Mouse (Mus musculus) myocyte (in vitro differentiated cells): ENCODE data around the gene Pigb. TPM values are rescaled to one million over a fixed set of nuclear protein-coding genes. Genes with fewer than 3 reads are reported as not detected.

Source experiments
- H3K27me3 ChIP-seq: one replicate; pipeline ENCODE4 v1.6.1; 2011; ENCODE audit not compliant: control insufficient read depth, insufficient read depth, insufficient read length
- H3K36me3 ChIP-seq: one replicate; pipeline ENCODE4 v1.6.1; 2011; ENCODE audit not compliant: control insufficient read depth, insufficient read depth
- H3K4me2 ChIP-seq: one replicate; pipeline ENCODE4 v1.6.1; 2011; ENCODE audit warnings: low read depth, control low read depth
- H3K4me3 ChIP-seq: one replicate; pipeline ENCODE4 v1.5.1; 2011; ENCODE audit warnings: mild to moderate bottlenecking, control low read depth, moderate library complexity
- H3K79me2 ChIP-seq: one replicate; pipeline ENCODE4 v1.6.1; 2011; ENCODE audit not compliant: control insufficient read depth, insufficient read depth
- H3ac ChIP-seq: one replicate; pipeline ENCODE4 v1.6.1; 2011; ENCODE audit not compliant: control insufficient read depth, insufficient read length
- CEBPB ChIP-seq: IDR thresholded peaks from 2 replicates; pipeline ENCODE4 v1.6.1; 2011; ENCODE audit warnings: mild to moderate bottlenecking, moderate library complexity; ENCODE audit not compliant: poor library complexity, insufficient read depth, severe bottlenecking
- E2F4 ChIP-seq: IDR thresholded peaks from one replicate; pipeline ENCODE4 v1.6.1; 2011; ENCODE audit warnings: mild to moderate bottlenecking, control low read depth, moderate library complexity; ENCODE audit not compliant: insufficient read depth
- MAX ChIP-seq: IDR thresholded peaks from one replicate; pipeline ENCODE4 v1.6.1; 2011; ENCODE audit warnings: low read depth, mild to moderate bottlenecking, control low read depth
- MYOD1 ChIP-seq, 3 experiments: IDR thresholded peaks; one replicate each; pipeline ENCODE4 v1.6.1; 2011; ENCODE audit warnings: control low read depth in 2 of 3, low read depth in 2 of 3, mild to moderate bottlenecking in 2 of 3, moderate library complexity in 1 of 3; ENCODE audit not compliant: insufficient read length in 2 of 3, control insufficient read depth in 1 of 3
- MYOG ChIP-seq, 3 experiments: IDR thresholded peaks; one replicate each; pipeline ENCODE4 v1.6.1; 2011; ENCODE audit warnings: control low read depth in 2 of 3, low read depth in 2 of 3, mild to moderate bottlenecking in 2 of 3; ENCODE audit not compliant: insufficient read length in 2 of 3, control insufficient read depth in 1 of 3, insufficient read depth in 1 of 3
- POLR2A ChIP-seq: IDR thresholded peaks from one replicate; pipeline ENCODE4 v1.6.1; 2011; ENCODE audit warnings: low read depth, mild to moderate bottlenecking, control low read depth, moderate library complexity; ENCODE audit not compliant: insufficient read length
- POLR2AphosphoS2 ChIP-seq: IDR thresholded peaks from one replicate; pipeline ENCODE4 v1.6.1; 2011; ENCODE audit warnings: low read depth, control low read depth; ENCODE audit not compliant: insufficient read length
- REST ChIP-seq: IDR thresholded peaks from one replicate; pipeline ENCODE4 v1.6.1; 2011; ENCODE audit warnings: mild to moderate bottlenecking, control low read depth, moderate library complexity; ENCODE audit not compliant: insufficient read depth, insufficient read length
- SRF ChIP-seq: IDR thresholded peaks from one replicate; pipeline ENCODE4 v1.6.1; 2011; ENCODE audit warnings: low read depth; ENCODE audit not compliant: control insufficient read depth, insufficient read length
- TCF12 ChIP-seq: IDR thresholded peaks from one replicate; pipeline ENCODE4 v1.6.1; 2011; ENCODE audit warnings: mild to moderate bottlenecking, control low read depth; ENCODE audit not compliant: poor library complexity, insufficient read depth, severe bottlenecking
- TCF3 ChIP-seq: IDR thresholded peaks from one replicate; pipeline ENCODE4 v1.6.1; 2011; ENCODE audit warnings: low read depth, control low read depth; ENCODE audit not compliant: insufficient read length
- USF1 ChIP-seq: IDR thresholded peaks from one replicate; pipeline ENCODE4 v1.6.1; 2011; ENCODE audit warnings: low read depth, mild to moderate bottlenecking, control low read depth, moderate library complexity
- polyA plus RNA-seq: library from polyadenylated mRNA; unstranded; fragments of >200 nt; fragmentation: generic; extraction: Trizol; gene quantifications from one replicate; pipeline ENCODE4 v1.2.1, GENCODE M21; 2012; ENCODE audit warnings: missing spikeins

Pigb gene
- polyA plus RNA-seq, 1 experiment = 5.3 TPM

DNA sequence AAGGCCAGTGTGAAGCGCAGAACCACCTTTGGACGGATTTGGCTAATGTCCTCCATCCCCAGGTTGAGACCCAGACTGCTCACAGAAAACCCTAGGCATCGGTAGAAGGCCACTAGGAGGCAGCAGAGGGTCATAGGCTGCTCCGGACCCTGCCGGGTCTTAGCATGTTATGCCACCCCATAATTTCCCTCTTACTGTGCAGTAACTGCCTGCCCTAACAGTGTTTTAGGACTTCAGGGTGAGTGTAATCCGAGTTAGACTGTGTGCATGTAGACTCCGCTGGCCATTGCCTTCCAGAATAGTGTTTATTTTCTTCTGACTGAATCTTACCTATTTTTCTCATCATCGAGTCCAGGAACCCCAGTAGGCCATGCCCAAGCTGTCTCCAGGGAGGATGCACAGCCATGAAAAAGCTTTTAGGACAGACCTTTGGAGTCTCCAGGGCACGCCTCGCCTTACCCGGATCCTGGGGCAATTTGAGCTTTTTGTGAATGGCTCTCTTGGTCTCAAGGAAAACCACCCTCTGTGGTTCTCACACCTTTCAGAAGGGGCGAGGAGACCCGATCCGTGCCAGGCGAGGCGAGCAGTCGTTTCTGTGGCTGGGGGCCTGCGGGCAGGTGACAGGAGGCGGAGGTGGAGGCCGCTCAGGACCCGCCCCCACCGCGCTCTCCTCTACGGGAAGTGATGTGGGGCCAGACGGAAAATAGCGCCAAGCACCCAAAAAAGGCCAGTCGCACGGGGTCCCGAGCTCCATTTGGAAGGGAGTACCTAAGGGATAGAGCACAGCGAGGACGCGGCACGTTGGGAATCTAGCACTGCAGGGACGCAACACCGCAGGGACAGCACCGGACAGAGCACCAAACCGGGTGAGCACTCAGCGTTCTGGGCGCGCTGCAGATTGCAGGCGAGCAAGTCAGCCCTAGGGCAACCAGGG, 4.2 kb upstream of the Pigb start, which contains the start of gene Rab27a:
Gene Rab27a (plus strand): TSS at position 709 of the 934 bp plus-strand sequence.
- TF ChIP-seq MAX (no peak), POLR2AphosphoS2 (peak; percentile 63)
- H3K4me3 ChIP-seq = no peak within 1 kb of the TSS
- H3ac ChIP-seq = no peak within 1 kb of the TSS
- H3K36me3 ChIP-seq = no peaks in the 10 kb centered on the region
- peak within 1 kb of the TSS; percentile 71 for H3K4me2 ChIP-seq
- H3K27me3 ChIP-seq = no peaks in the 10 kb centered on the region
- H3K79me2 ChIP-seq = peaks cover 10% of the 10 kb centered on the region

DNA sequence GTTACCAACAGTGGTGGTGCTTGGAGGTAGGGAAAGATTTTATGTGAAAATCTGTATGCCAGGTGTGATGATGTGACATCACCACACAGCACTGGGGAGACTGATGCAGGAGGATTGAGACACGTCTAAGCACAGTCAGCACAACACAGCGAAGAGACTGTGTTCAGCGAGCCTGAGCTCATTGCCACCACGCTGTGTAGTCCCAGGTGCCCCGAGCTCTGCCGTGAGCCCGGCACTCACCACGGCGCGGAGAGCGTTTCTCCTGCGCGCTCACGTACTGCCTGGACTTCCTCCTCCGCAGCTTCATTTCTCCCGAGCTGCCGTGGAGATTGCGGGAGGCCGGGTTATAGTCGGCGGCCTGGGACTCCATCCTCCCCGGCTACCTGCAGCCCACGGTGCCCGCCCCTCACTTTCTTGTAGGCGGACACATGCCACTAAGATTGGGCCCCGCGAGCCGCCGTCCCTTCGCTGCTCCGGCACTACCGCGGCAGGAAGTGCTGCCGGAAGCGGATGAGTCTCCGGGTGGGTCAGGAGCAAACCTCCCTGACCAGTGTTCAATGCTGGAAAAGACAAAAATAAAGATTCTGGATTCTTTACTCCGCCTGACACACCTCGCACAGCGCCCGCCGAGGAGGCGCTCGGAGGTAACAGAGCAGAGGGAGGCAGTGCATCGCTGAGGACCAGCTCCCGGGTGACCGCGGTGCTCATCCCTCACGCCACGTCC, 794 bp downstream of the Pigb start:
- peak overlapping the region; percentile 44 for H3ac ChIP-seq
- peaks cover 10% of the 10 kb centered on the region for H3K79me2 ChIP-seq
- TF ChIP-seq POLR2AphosphoS2 (no peak), POLR2A (peak; percentile 49), MAX (no peak), TCF3 (no peak), MYOD1 (IDR thresholded peaks at IDR 0.05; ENCODE audit: control insufficient read depth in 1 of 3, insufficient read length in 2 of 3, low read depth in 2 of 3) (no peak), MYOG (IDR thresholded peaks at IDR 0.05; ENCODE audit: control insufficient read depth in 1 of 3, insufficient read depth in 1 of 3, insufficient read length in 2 of 3, low read depth in 2 of 3) (no peak), USF1 (no peak), SRF (no peak), CEBPB (no peak), E2F4 (no peak), REST (peak; percentile 2)
- peak overlapping the region; percentile 92 for H3K4me3 ChIP-seq
- H3K4me2 ChIP-seq = peak overlapping the region; percentile 97
- H3K36me3 ChIP-seq = no peaks in the 10 kb centered on the region
- no peaks in the 10 kb centered on the region for H3K27me3 ChIP-seq

DNA sequence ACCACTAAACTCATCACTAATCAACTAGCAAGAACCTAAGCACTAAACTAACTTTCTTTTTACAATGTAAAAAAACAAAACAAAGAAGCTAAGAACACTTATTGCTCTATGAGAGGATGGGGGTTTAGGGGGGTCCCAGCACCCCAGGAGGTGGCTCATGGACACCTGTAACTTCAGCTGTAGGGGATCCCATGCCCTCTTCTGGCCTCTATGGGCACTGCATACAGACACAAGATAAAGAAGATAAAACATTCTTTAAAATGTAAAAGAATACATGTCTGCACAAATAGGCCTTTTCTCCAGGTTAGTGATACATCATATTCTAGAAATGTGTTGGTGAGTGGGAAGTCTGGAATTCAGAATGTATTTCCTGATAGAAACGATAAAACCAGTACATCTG, 6.8 kb downstream of the Pigb start:
- Histone ChIP-seq H3K4me3 (no peak overlapping the region), H3K4me2 (no peak overlapping the region), H3K27me3 (no peaks in the 10 kb centered on the region), H3ac (no peak overlapping the region), H3K79me2 (no peaks in the 10 kb centered on the region), H3K36me3 (no peaks in the 10 kb centered on the region)
- TF ChIP-seq MAX (no peak), MYOG (IDR thresholded peaks at IDR 0.05; ENCODE audit: control insufficient read depth in 1 of 3, insufficient read depth in 1 of 3, insufficient read length in 2 of 3, low read depth in 2 of 3) (no peak), REST (no peak), USF1 (no peak), POLR2A (no peak), TCF12 (no peak), MYOD1 (IDR thresholded peaks at IDR 0.05; ENCODE audit: control insufficient read depth in 1 of 3, insufficient read length in 2 of 3, low read depth in 2 of 3) (no peak), POLR2AphosphoS2 (no peak), E2F4 (no peak), SRF (no peak)

DNA sequence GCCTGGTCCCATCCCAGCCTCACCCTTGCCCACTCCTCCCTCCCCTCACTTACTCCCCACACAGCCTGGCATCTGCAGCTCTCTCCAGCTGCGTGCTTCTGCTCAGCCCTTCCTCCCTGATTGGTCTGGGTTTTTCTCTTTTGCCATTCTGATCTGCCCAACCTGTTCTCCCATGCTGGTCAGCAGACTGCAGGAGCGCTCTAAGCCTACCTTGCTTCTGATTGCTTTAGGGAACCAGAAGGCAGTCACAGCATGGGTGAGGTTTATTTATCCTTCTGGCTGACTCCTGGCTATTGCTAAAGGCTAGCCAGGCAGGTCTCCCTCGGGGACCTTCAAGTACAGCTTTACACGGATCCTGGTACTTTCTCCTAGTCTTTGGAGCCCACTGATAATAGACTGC, 8.8 kb downstream of the Pigb start:
- no peak overlapping the region for H3ac ChIP-seq
- H3K4me3 ChIP-seq = no peak overlapping the region
- H3K4me2 ChIP-seq = no peak overlapping the region
- H3K79me2 ChIP-seq = no peaks in the 10 kb centered on the region
- H3K27me3 ChIP-seq = no peaks in the 10 kb centered on the region
- no peaks in the 10 kb centered on the region for H3K36me3 ChIP-seq
- no peak for TF ChIP-seq USF1
- TF ChIP-seq SRF = no peak
- TF ChIP-seq MYOG (IDR thresholded peaks at IDR 0.05; ENCODE audit: control insufficient read depth in 1 of 3, insufficient read depth in 1 of 3, insufficient read length in 2 of 3, low read depth in 2 of 3) = no peak
- no peak for TF ChIP-seq TCF3
- no peak for TF ChIP-seq E2F4
- no peak for TF ChIP-seq POLR2A
- no peak for TF ChIP-seq REST
- TF ChIP-seq POLR2AphosphoS2 = no peak
- TF ChIP-seq CEBPB = no peak
- no peak for TF ChIP-seq MAX
- no peak for TF ChIP-seq TCF12
- no peak for TF ChIP-seq MYOD1 (IDR thresholded peaks at IDR 0.05; ENCODE audit: control insufficient read depth in 1 of 3, insufficient read length in 2 of 3, low read depth in 2 of 3)
